In the genomic region with DNA sequence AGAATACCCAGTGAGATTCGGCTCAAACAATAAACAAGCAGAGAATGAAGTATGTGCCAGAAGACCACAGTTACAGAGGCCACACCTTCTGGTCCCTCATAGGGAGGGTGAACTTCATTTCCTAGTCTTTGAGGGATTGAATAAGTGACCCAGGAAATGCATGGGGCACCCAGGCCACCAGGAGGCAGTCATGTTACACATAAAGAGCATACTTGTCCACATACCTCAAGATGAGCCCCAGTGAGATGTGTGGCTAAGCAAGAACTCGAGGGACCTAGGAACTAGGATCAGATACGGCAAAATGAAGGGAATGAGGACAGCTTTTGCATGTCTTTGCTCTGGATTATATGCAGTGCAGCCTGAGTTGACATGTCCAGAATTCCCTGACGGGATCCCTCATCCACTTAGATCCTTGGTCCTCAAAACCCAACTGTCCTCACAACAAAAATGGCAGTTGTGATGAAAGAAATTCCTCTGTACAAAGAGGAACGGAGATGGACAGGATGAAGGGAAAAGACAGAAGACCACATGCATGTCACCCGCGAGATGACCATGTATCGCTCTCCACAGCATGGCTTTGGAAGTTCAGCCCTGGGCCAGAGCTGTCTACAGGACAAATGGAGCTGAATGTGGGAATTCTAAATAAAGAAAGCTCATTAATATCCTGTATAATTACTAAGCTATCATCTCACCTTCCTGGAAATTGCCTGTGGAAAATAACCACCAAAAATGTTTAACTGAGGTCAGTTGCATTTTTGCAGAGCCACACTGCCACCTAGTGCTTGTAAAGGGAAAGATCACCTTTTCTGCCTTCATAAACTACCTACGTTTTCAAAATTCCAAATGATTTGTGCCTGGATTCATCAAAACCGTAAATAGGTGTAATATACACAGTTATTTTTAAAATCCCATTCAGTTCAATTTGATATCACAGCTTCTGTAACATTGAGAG, we compare ENCODE assay signal across 9 mouse cellular contexts. TPM values are rescaled to one million over a fixed set of nuclear protein-coding genes. Genes with fewer than 3 reads are reported as not detected.
A peak's percentile ranks its signal among the peaks of the same experiment; 100 is the strongest.
DNase-seq lines count a peak whose midpoint lies in the region; ATAC-seq lines count a peak whose summit lies in the region.
"Had no signal": no experiment of that assay in that cellular context is flagged by ENCODE, and none has a peak within 500 bp of the region (broad histone marks: within the 10 kb centered on the region; RNA-seq: fewer than 3 reads in every experiment).

No protein-coding gene starts in this region.

- H3K4me1 ChIP-seq in forebrain, embryonic 15.5 days, result peaks cover 2% of the 10 kb centered on the region
- peaks cover 10% of the 10 kb centered on the region for H3K4me1 ChIP-seq in midbrain, embryonic 16.5 days (ENCODE audit: control insufficient read depth, insufficient read depth, low read length)
- H3K4me1 ChIP-seq: embryonic facial prominence, embryonic 15.5 days had no signal

- no peaks in the 10 kb centered on the region for H3K27me3 ChIP-seq in forebrain, embryonic 15.5 days
- H3K27me3 ChIP-seq in midbrain, embryonic 16.5 days (ENCODE audit: control insufficient read depth, insufficient read depth, low read depth, low read length), result no peaks in the 10 kb centered on the region
- H3K27me3 ChIP-seq: embryonic facial prominence, embryonic 15.5 days had no signal

- no peak overlapping the region for H3K4me2 ChIP-seq in forebrain, embryonic 15.5 days (replicated peaks)
- no peak overlapping the region for H3K4me2 ChIP-seq in midbrain, embryonic 16.5 days (ENCODE audit: low read length)
- H3K4me2 ChIP-seq: embryonic facial prominence, embryonic 15.5 days had no signal

- no peaks in the 10 kb centered on the region for H3K9me3 ChIP-seq in forebrain, embryonic 15.5 days
- H3K9me3 ChIP-seq in midbrain, embryonic 16.5 days (replicated peaks; ENCODE audit: control insufficient read depth, low read length, poor library complexity, severe bottlenecking), result no peaks in the 10 kb centered on the region
- H3K9me3 ChIP-seq: embryonic facial prominence, embryonic 15.5 days had no signal

- peak; percentile 59 for ATAC-seq in forebrain, embryonic 15.5 days (replicated peaks)
- ATAC-seq in midbrain, embryonic 16.5 days, result peak; percentile 55; the same call in 1 of the 2 replicates

- DNase-seq in urinary bladder, postnatal 14 days (ENCODE audit: low spot score), result peak; percentile 57
- DNase-seq in urinary bladder, postnatal 10 days (ENCODE audit: low spot score), result no peak
- DNase-seq in c-Kit-positive CD71-negative TER-119-negative erythroid progenitor cells, embryonic 14.5 days (ENCODE audit: low read depth), result peak; percentile 26
- peak; percentile 81 for DNase-seq in kidney, adult 18-20 months
- peak; percentile 68 to 75 for DNase-seq in left cerebral cortex, postnatal 25 days (ENCODE audit: low spot score in 2 of 2)
- peak; percentile 6 to 43 for DNase-seq in thymus, postnatal 10 days (ENCODE audit: low spot score in 2 of 2)

- 0 out of 2 replicates have a peak, but pooled peaks cover 9% of the 10 kb centered on the region for H3K36me3 ChIP-seq in forebrain, embryonic 15.5 days
- H3K36me3 ChIP-seq in midbrain, embryonic 16.5 days (ENCODE audit: control insufficient read depth, insufficient read depth, low read length), result peaks cover 16% of the 10 kb centered on the region; the same call in 1 of the 2 replicates
- H3K36me3 ChIP-seq: embryonic facial prominence, embryonic 15.5 days had no signal

- H3K27ac ChIP-seq in forebrain, embryonic 15.5 days (replicated peaks), result no peak overlapping the region
- no peak overlapping the region for H3K27ac ChIP-seq in midbrain, embryonic 16.5 days (ENCODE audit: low read length)
- H3K27ac ChIP-seq: embryonic facial prominence, embryonic 15.5 days had no signal

- H3K9ac ChIP-seq in forebrain, embryonic 15.5 days (replicated peaks), result no peak overlapping the region
- H3K9ac ChIP-seq in midbrain, embryonic 16.5 days (ENCODE audit: low read depth, low read length), result no peak overlapping the region
- H3K9ac ChIP-seq: embryonic facial prominence, embryonic 15.5 days had no signal

- intact Hi-C loops in left cerebral cortex, postnatal 25 days (cut with DNase I), result loop anchor here (2.0 to 5.0 kb wide), 3 partner anchors 84 to 444 kb away; a partner anchor contains a TSS

- 72% methylated on average over 10 of the region's 10 CpGs for WGBS in forebrain, embryonic 15.5 days
- WGBS in midbrain, embryonic 16.5 days, result 69% methylated on average over 10 of the region's 10 CpGs

- no peak overlapping the region for H3K4me3 ChIP-seq in forebrain, embryonic 15.5 days
- H3K4me3 ChIP-seq in midbrain, embryonic 16.5 days (ENCODE audit: low read depth, low read length), result no peak overlapping the region
- H3K4me3 ChIP-seq: embryonic facial prominence, embryonic 15.5 days had no signal

RNA-seq across cellular contexts. Expression of a gene that starts 54.1 kb away (rescaled TPM):
- polyA plus RNA-seq in forebrain, embryonic 15.5 days (2015; fragmentation: Nextera tagmentation; extraction: Ambion mirVana), result 59.1 and 61.2 TPM in 2 replicates
- 100 to 1,000 TPM; 219 to 226 TPM for total RNA-seq in left cerebral cortex, postnatal 25 days (2021)
- 88.2 and 90.2 TPM in 2 replicates for polyA plus RNA-seq in midbrain, embryonic 16.5 days (2015; fragmentation: Nextera tagmentation; extraction: Ambion mirVana)
